Mouse (Mus musculus): ENCODE results near the gene Wfdc6a.

DNA sequence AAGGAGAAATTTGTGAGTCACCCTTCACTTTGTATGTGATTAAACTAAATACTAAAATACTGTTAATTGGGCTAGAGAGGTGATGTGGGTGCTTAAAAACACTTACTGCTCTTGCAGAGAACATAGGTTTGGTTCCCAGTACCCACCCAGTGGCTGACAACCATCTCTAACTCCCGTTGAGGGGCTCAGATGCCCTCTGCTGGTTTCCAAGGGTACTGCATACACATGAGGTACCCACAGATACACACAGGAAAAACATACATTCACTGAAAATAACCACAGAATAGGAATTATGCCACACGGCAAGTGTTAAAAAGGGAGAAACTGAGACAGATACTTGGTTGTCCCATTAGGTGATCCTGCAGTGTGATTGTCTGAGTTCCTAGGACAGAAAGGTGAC lies 18.2 kb downstream of the Wfdc6a start:
- TF ChIP-seq CTCF (IDR thresholded peaks at IDR 0.05; ENCODE audit: extremely low read depth, insufficient read depth, insufficient read length, insufficient replicate concordance) (no peak), POLR2A (IDR thresholded peaks at IDR 0.05; ENCODE audit: low read depth, low read length) (no peak)

Data from spleen, adult 2 months (tissue).